Mouse (Mus musculus) kidney, embryonic 16.5 days (tissue): ENCODE data around the gene Sh2d4b. TPM values are rescaled to one million over a fixed set of nuclear protein-coding genes. Genes with fewer than 3 reads are reported as not detected.

Experiments used
- ATAC-seq: fragments of 200-750 bp; cut with Nextera tagmentation; 2 replicates; pipeline ENCODE4 v1.8.0; 2017; ENCODE audit warnings: moderate TSS enrichment; ENCODE audit not compliant: low FRiP score, low TSS enrichment
- H3K27ac ChIP-seq: fragments of 300-500 bp; sonication (generic); 2 replicates; pipeline ENCODE4 v1.5.1; 2014; ENCODE audit warnings: low read length
- H3K27me3 ChIP-seq: fragments of 300-500 bp; sonication (generic); 2 replicates; pipeline ENCODE4 v1.6.1; 2014; ENCODE audit warnings: low read length, control low read depth, mixed read lengths; ENCODE audit not compliant: insufficient read depth
- H3K36me3 ChIP-seq: fragments of 300-500 bp; sonication (generic); 2 replicates; pipeline ENCODE4 v1.6.1; 2014; ENCODE audit warnings: low read length, control low read depth, mixed read lengths; ENCODE audit not compliant: insufficient read depth
- H3K4me1 ChIP-seq: fragments of 300-500 bp; sonication (generic); 2 replicates; pipeline ENCODE4 v1.6.1; 2014; ENCODE audit warnings: low read length, control low read depth, mixed read lengths; ENCODE audit not compliant: insufficient read depth
- H3K4me2 ChIP-seq: fragments of 300-500 bp; sonication (generic); replicated peaks from 2 replicates; pipeline ENCODE4 v1.6.1; 2014; ENCODE audit warnings: low read depth, low read length
- H3K4me3 ChIP-seq: fragments of 300-500 bp; sonication (generic); 2 replicates; pipeline ENCODE4 v1.5.1; 2014; ENCODE audit warnings: mild to moderate bottlenecking, low read length
- H3K9ac ChIP-seq: fragments of 300-500 bp; sonication (generic); replicated peaks from 2 replicates; pipeline ENCODE4 v1.6.1; 2014; ENCODE audit warnings: low read length
- H3K9me3 ChIP-seq: fragments of 300-500 bp; sonication (generic); 2 replicates; pipeline ENCODE4 v1.6.1; 2016; ENCODE audit warnings: low read length, control low read depth
- WGBS: fragments of 180-500 bp; shearing (Covaris S2); extraction: QIAGEN DNeasy Blood & Tissue Kit; methylation state at CpG from one replicate; pipeline ENCODE4 v1.1.7; 2014; 5-methylcytosine and 5-hydroxymethylcytosine counted together
- polyA plus RNA-seq: library from polyadenylated mRNA; unstranded; fragments of >200 nt; fragmentation: Nextera tagmentation; extraction: Ambion mirVana; gene quantifications from 2 replicates; pipeline ENCODE4 v1.2.1, GENCODE M21; 2015

Gene Sh2d4b
- polyA plus RNA-seq, 1 experiment from 2014 or later = 0.81 TPM

GRCm38 (mm10) chr14:40893884-40894283, 818 bp upstream of the Sh2d4b start:
- Histone ChIP-seq H3K9ac (no peak overlapping the region), H3K9me3 (no peaks in the 10 kb centered on the region), H3K27me3 (no peaks in the 10 kb centered on the region), H3K27ac (no peak overlapping the region), H3K4me1 (peaks cover 14% of the 10 kb centered on the region), H3K4me2 (peak overlapping the region; percentile 56; the same call in 1 of the 2 replicates), H3K36me3 (no peaks in the 10 kb centered on the region), H3K4me3 (no peak overlapping the region)
- 37% methylated on average over 8 of the region's 8 CpGs for WGBS
- ATAC-seq = no peak

GRCm38 (mm10) chr14:40892326-40892825, 690 bp downstream of the Sh2d4b start:
- WGBS = 80% methylated on average over 7 of the region's 7 CpGs
- H3K9me3 ChIP-seq = no peaks in the 10 kb centered on the region
- no peaks in the 10 kb centered on the region for H3K27me3 ChIP-seq
- H3K4me3 ChIP-seq = no peak overlapping the region
- no peak overlapping the region for H3K4me2 ChIP-seq
- H3K27ac ChIP-seq = no peak overlapping the region
- no peaks in the 10 kb centered on the region for H3K36me3 ChIP-seq
- no peak for ATAC-seq
- H3K9ac ChIP-seq = no peak overlapping the region
- peaks cover 11% of the 10 kb centered on the region for H3K4me1 ChIP-seq

GRCm38 (mm10) chr14:40891506-40891905, 1.6 kb downstream of the Sh2d4b start:
- no peaks in the 10 kb centered on the region for H3K36me3 ChIP-seq
- WGBS = 90% methylated on average over 4 of the region's 4 CpGs
- H3K27me3 ChIP-seq = no peaks in the 10 kb centered on the region
- no peak overlapping the region for H3K9ac ChIP-seq
- no peak overlapping the region for H3K4me3 ChIP-seq
- H3K4me2 ChIP-seq = no peak overlapping the region
- H3K4me1 ChIP-seq = peaks cover 11% of the 10 kb centered on the region
- H3K27ac ChIP-seq = no peak overlapping the region
- no peaks in the 10 kb centered on the region for H3K9me3 ChIP-seq
- ATAC-seq = no peak

GRCm38 (mm10) chr14:40889704-40890103, 3.4 kb downstream of the Sh2d4b start:
- H3K4me2 ChIP-seq = no peak overlapping the region
- no peaks in the 10 kb centered on the region for H3K9me3 ChIP-seq
- WGBS = 66% methylated on average over 4 of the region's 4 CpGs
- no peaks in the 10 kb centered on the region for H3K36me3 ChIP-seq
- no peaks in the 10 kb centered on the region for H3K27me3 ChIP-seq
- no peak overlapping the region for H3K9ac ChIP-seq
- no peak overlapping the region for H3K4me3 ChIP-seq
- no peak for ATAC-seq
- H3K27ac ChIP-seq = no peak overlapping the region
- H3K4me1 ChIP-seq = peaks cover 16% of the 10 kb centered on the region

GRCm38 (mm10) chr14:40889181-40889580, 3.9 kb downstream of the Sh2d4b start:
- H3K9ac ChIP-seq = no peak overlapping the region
- 70% methylated on average over 2 of the region's 2 CpGs for WGBS

GRCm38 (mm10) chr14:40886428-40887202, 6.5 kb downstream of the Sh2d4b start:
- no peak overlapping the region for H3K9ac ChIP-seq
- H3K4me3 ChIP-seq = no peak overlapping the region
- H3K27ac ChIP-seq = no peak overlapping the region
- no peaks in the 10 kb centered on the region for H3K36me3 ChIP-seq
- no peaks in the 10 kb centered on the region for H3K9me3 ChIP-seq
- peaks cover 7% of the 10 kb centered on the region; the same call in 1 of the 2 replicates for H3K4me1 ChIP-seq
- H3K27me3 ChIP-seq = no peaks in the 10 kb centered on the region
- ATAC-seq = no peak
- no peak overlapping the region for H3K4me2 ChIP-seq
- WGBS = 80% methylated on average over 6 of the region's 6 CpGs

More at GRCm38 (mm10) chr14:40889181-40889580, 3.9 kb downstream of the Sh2d4b start:
- no peak overlapping the region for H3K4me3 ChIP-seq
- H3K36me3 ChIP-seq = no peaks in the 10 kb centered on the region
- H3K27ac ChIP-seq = no peak overlapping the region
- H3K4me2 ChIP-seq = no peak overlapping the region
- H3K4me1 ChIP-seq = peaks cover 11% of the 10 kb centered on the region
- H3K9me3 ChIP-seq = no peaks in the 10 kb centered on the region
- no peaks in the 10 kb centered on the region for H3K27me3 ChIP-seq
- no peak for ATAC-seq

GRCm38 (mm10) chr14:40885752-40886151, 7.3 kb downstream of the Sh2d4b start:
- H3K27ac ChIP-seq = no peak overlapping the region
- WGBS = 52% methylated on average over 1 of the region's 1 CpGs
- peaks cover 7% of the 10 kb centered on the region; the same call in 1 of the 2 replicates for H3K4me1 ChIP-seq
- no peak for ATAC-seq
- no peak overlapping the region for H3K9ac ChIP-seq
- no peak overlapping the region for H3K4me2 ChIP-seq
- no peaks in the 10 kb centered on the region for H3K9me3 ChIP-seq
- no peaks in the 10 kb centered on the region for H3K27me3 ChIP-seq
- no peaks in the 10 kb centered on the region for H3K36me3 ChIP-seq
- no peak overlapping the region for H3K4me3 ChIP-seq

GRCm38 (mm10) chr14:40885225-40885624, 7.8 kb downstream of the Sh2d4b start:
- ATAC-seq = peak; percentile 71; the same call in 1 of the 2 replicates
- no peaks in the 10 kb centered on the region for H3K36me3 ChIP-seq
- H3K4me2 ChIP-seq = no peak overlapping the region
- no peak overlapping the region for H3K9ac ChIP-seq
- no peak overlapping the region for H3K27ac ChIP-seq
- 21% methylated on average over 4 of the region's 4 CpGs for WGBS
- no peak overlapping the region for H3K4me3 ChIP-seq
- H3K27me3 ChIP-seq = no peaks in the 10 kb centered on the region
- H3K4me1 ChIP-seq = peaks cover 7% of the 10 kb centered on the region; the same call in 1 of the 2 replicates
- no peaks in the 10 kb centered on the region for H3K9me3 ChIP-seq

- no peak for ATAC-seq
- no peak overlapping the region for H3K4me2 ChIP-seq
Observed at GRCm38 (mm10) chr14:40874565-40874964, 18.5 kb downstream of the Sh2d4b start.

GRCm38 (mm10) chr14:40873961-40874360, 19.1 kb downstream of the Sh2d4b start:
- Histone ChIP-seq H3K4me3 (no peak overlapping the region), H3K27me3 (no peaks in the 10 kb centered on the region), H3K9ac (no peak overlapping the region), H3K27ac (no peak overlapping the region), H3K36me3 (no peaks in the 10 kb centered on the region), H3K4me1 (no peaks in the 10 kb centered on the region), H3K4me2 (no peak overlapping the region), H3K9me3 (no peaks in the 10 kb centered on the region)
- 85% methylated on average over 5 of the region's 5 CpGs for WGBS
- ATAC-seq = no peak

More at GRCm38 (mm10) chr14:40874565-40874964, 18.5 kb downstream of the Sh2d4b start:
- Histone ChIP-seq H3K36me3 (no peaks in the 10 kb centered on the region), H3K27ac (no peak overlapping the region), H3K4me3 (no peak overlapping the region), H3K9ac (no peak overlapping the region), H3K9me3 (no peaks in the 10 kb centered on the region), H3K27me3 (no peaks in the 10 kb centered on the region), H3K4me1 (no peaks in the 10 kb centered on the region)
